Mouse (Mus musculus) heart, postnatal 0 days (tissue): ENCODE results near the gene Comt. TPM values are rescaled to one million over a fixed set of nuclear protein-coding genes. Genes with fewer than 3 reads are reported as not detected.

Experiments
- ATAC-seq: fragments of 200-750 bp; cut with Nextera tagmentation; 2 replicates; pipeline ENCODE4 v1.8.0; 2017; ENCODE audit warnings: low read depth, moderate number of reproducible peaks, moderate library complexity; ENCODE audit not compliant: insufficient read depth
- DNase-seq: peaks from one replicate; pipeline ENCODE4 v3.0.0-alpha.2; 2016; ENCODE audit warnings: low spot score
- H3K27ac ChIP-seq: fragments of 300-500 bp; sonication (generic); 2 replicates; pipeline ENCODE4 v1.5.1; 2014; ENCODE audit warnings: low read depth, mild to moderate bottlenecking
- H3K27me3 ChIP-seq: fragments of 300-500 bp; sonication (generic); 2 replicates; pipeline ENCODE4 v1.6.1; 2014; ENCODE audit warnings: low read length, mixed read lengths; ENCODE audit not compliant: control insufficient read depth, insufficient read depth
- H3K36me3 ChIP-seq: fragments of 300-500 bp; sonication (generic); replicated peaks from 2 replicates; pipeline ENCODE4 v1.6.1; 2014; ENCODE audit warnings: low read length, mixed read lengths; ENCODE audit not compliant: control insufficient read depth, insufficient read depth
- H3K4me1 ChIP-seq: fragments of 300-500 bp; sonication (generic); 2 replicates; pipeline ENCODE4 v1.6.1; 2014; ENCODE audit warnings: antibody characterized with exemption; ENCODE audit not compliant: control insufficient read depth, insufficient read depth
- H3K4me2 ChIP-seq: fragments of 300-500 bp; sonication (generic); 2 replicates; pipeline ENCODE4 v1.6.1; 2014; ENCODE audit warnings: low read depth, mild to moderate bottlenecking, low read length, moderate library complexity
- H3K4me3 ChIP-seq: fragments of 300-500 bp; sonication (generic); 2 replicates; pipeline ENCODE4 v1.5.1; 2014; ENCODE audit warnings: low read depth, low read length
- H3K9ac ChIP-seq: fragments of 300-500 bp; sonication (generic); replicated peaks from 2 replicates; pipeline ENCODE4 v1.6.1; 2014; ENCODE audit warnings: low read depth, low read length, mixed read lengths
- H3K9me3 ChIP-seq: fragments of 300-500 bp; sonication (generic); replicated peaks from 2 replicates; pipeline ENCODE4 v1.6.1; 2016; ENCODE audit warnings: low read length; ENCODE audit not compliant: control insufficient read depth
- CTCF ChIP-seq: IDR thresholded peaks from 2 replicates; pipeline ENCODE4 v1.5.1; 2016; ENCODE audit warnings: antibody characterized with exemption, control low read depth, low read depth
- EP300 ChIP-seq: IDR thresholded peaks from 2 replicates; pipeline ENCODE4 v1.6.1; 2016; ENCODE audit warnings: antibody characterized with exemption, low read depth
- WGBS: fragments of 180-500 bp; shearing (Covaris S2); extraction: QIAGEN DNeasy Blood & Tissue Kit; methylation state at CpG from one replicate; pipeline ENCODE4 v1.1.7; 2014; 5-methylcytosine and 5-hydroxymethylcytosine counted together
- polyA plus RNA-seq: library from polyadenylated mRNA; unstranded; fragments of >200 nt; fragmentation: Nextera tagmentation; extraction: Ambion mirVana; gene quantifications from 2 replicates; pipeline ENCODE4 v1.2.1, GENCODE M21; 2015
- total RNA-seq: library from RNA; depleted of rRNA; stranded (reverse); fragments of >200 nt; gene quantifications from 2 replicates; pipeline ENCODE4 v1.2.3, GENCODE M21; 2014; ENCODE audit warnings: low replicate concordance

Gene Comt
- total and polyA plus RNA-seq, 2 experiments from 2014 or later: 155 to 168 TPM

- Histone ChIP-seq H3K4me1 (peaks cover 28% of the 10 kb centered on the region), H3K9ac (peak within 1 kb of the TSS; percentile 77), H3K27ac (peak within 1 kb of the TSS; percentile 77), H3K4me2 (peak within 1 kb of the TSS; percentile 95), H3K27me3 (no peaks in the 10 kb centered on the region), H3K9me3 (no peaks in the 10 kb centered on the region), H3K4me3 (peak within 1 kb of the TSS; percentile 82), H3K36me3 (peaks cover 22% of the 10 kb centered on the region)
- DNase-seq (peak; percentile 43), ATAC-seq (peak; percentile 84)
- 1% methylated on average over 49 of the region's 52 CpGs for WGBS
- TF ChIP-seq CTCF (peak; percentile 21), EP300 (no peak)
Observed at GRCm38 (mm10) chr16:18426215-18426791, 349 bp downstream of the Comt start, which contains the start of gene Txnrd2. Txnrd2 (plus strand) TSS chr16:18426384.

- ATAC-seq: peak; percentile 7
- 5% methylated on average over 10 of the region's 10 CpGs for WGBS
- no peak for DNase-seq
- TF ChIP-seq EP300 (no peak), CTCF (no peak)
- Histone ChIP-seq H3K9ac (peak overlapping the region; percentile 77), H3K27ac (peak overlapping the region; percentile 77), H3K4me3 (peak overlapping the region; percentile 82), H3K4me2 (peak overlapping the region; percentile 95), H3K36me3 (peaks cover 27% of the 10 kb centered on the region), H3K4me1 (peaks cover 28% of the 10 kb centered on the region), H3K9me3 (no peaks in the 10 kb centered on the region), H3K27me3 (no peaks in the 10 kb centered on the region)
Observed at GRCm38 (mm10) chr16:18425475-18426214, 1.0 kb downstream of the Comt start.

GRCm38 (mm10) chr16:18424364-18425045 lies 2.1 kb downstream of the Comt start:
- peak overlapping the region; percentile 95 for H3K4me2 ChIP-seq
- H3K9me3 ChIP-seq: no peaks in the 10 kb centered on the region
- no peaks in the 10 kb centered on the region for H3K27me3 ChIP-seq
- H3K36me3 ChIP-seq: peaks cover 32% of the 10 kb centered on the region
- peaks cover 28% of the 10 kb centered on the region for H3K4me1 ChIP-seq
- peak overlapping the region; percentile 14; the same call in 1 of the 2 replicates for H3K27ac ChIP-seq
- H3K9ac ChIP-seq: no peak overlapping the region
- DNase-seq (no peak), ATAC-seq (no peak)
- TF ChIP-seq CTCF (no peak), EP300 (no peak)
- no peak overlapping the region for H3K4me3 ChIP-seq
- WGBS: 58% methylated on average over 11 of the region's 11 CpGs

GRCm38 (mm10) chr16:18423915-18424265 lies 2.8 kb downstream of the Comt start:
- TF ChIP-seq EP300 (no peak), CTCF (no peak)
- ATAC-seq (no peak), DNase-seq (no peak)
- Histone ChIP-seq H3K4me2 (0 out of 2 replicates have a peak overlapping the region, but pooled peaks have one; percentile 95), H3K27me3 (no peaks in the 10 kb centered on the region), H3K27ac (peak overlapping the region; percentile 14; the same call in 1 of the 2 replicates), H3K9me3 (no peaks in the 10 kb centered on the region), H3K4me3 (no peak overlapping the region), H3K4me1 (peaks cover 28% of the 10 kb centered on the region), H3K9ac (no peak overlapping the region), H3K36me3 (peaks cover 32% of the 10 kb centered on the region)
- 82% methylated on average over 5 of the region's 5 CpGs for WGBS

GRCm38 (mm10) chr16:18423203-18423914 lies 3.3 kb downstream of the Comt start:
- 74% methylated on average over 7 of the region's 7 CpGs for WGBS

More at GRCm38 (mm10) chr16:18423203-18423914, 3.3 kb downstream of the Comt start:
- Histone ChIP-seq H3K4me3 (no peak overlapping the region), H3K9ac (no peak overlapping the region), H3K4me1 (peaks cover 28% of the 10 kb centered on the region), H3K27ac (0 out of 2 replicates have a peak overlapping the region, but pooled peaks have one; percentile 11), H3K4me2 (no peak overlapping the region), H3K36me3 (peaks cover 32% of the 10 kb centered on the region), H3K27me3 (no peaks in the 10 kb centered on the region), H3K9me3 (no peaks in the 10 kb centered on the region)
- TF ChIP-seq CTCF: no peak
- no peak for TF ChIP-seq EP300
- DNase-seq: no peak
- no peak for ATAC-seq
